Mouse (Mus musculus): Measurements from ENCODE around the gene Armc6. TPM values are rescaled to one million over a fixed set of nuclear protein-coding genes. Genes with fewer than 3 reads are reported as not detected.
A peak's percentile ranks its signal among the peaks of the same experiment; 100 is the strongest.

The Armc6 gene
- polyA plus RNA-seq, 1 experiment from 2014 or later, result 27.6 TPM

DNA sequence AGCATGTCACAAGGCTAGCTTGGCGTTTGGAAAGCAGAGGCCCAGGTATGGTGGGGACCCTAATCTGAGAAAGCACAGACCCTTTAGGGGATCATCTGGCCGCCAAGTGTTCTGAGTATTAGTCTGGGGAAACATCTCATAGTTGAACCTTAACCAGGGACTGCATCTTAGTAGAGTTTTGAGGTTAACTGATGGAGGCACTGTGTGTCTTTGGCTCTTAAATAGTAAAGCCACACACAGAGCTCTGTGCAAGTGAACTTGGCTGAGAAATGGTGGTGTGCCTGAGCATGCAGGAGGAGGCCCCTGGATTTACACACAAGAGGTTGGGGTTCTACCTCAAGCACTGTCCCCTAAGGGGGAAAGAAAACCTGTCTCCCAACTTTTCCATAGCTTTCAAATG, 56.0 kb downstream of the Armc6 start:
- Histone ChIP-seq H3K9me3 (replicated peaks) (no peaks in the 10 kb centered on the region), H3K4me1 (peaks cover 30% of the 10 kb centered on the region), H3K27ac (no peak overlapping the region), H3K4me3 (no peak overlapping the region), H3K27me3 (ENCODE audit: low read depth, poor library complexity, severe bottlenecking) (no peaks in the 10 kb centered on the region), H3K36me3 (peaks cover 78% of the 10 kb centered on the region)
- 86% methylated on average over 2 of the region's 2 CpGs for WGBS
- no peak for DNase-seq (ENCODE audit: low spot score)

DNA sequence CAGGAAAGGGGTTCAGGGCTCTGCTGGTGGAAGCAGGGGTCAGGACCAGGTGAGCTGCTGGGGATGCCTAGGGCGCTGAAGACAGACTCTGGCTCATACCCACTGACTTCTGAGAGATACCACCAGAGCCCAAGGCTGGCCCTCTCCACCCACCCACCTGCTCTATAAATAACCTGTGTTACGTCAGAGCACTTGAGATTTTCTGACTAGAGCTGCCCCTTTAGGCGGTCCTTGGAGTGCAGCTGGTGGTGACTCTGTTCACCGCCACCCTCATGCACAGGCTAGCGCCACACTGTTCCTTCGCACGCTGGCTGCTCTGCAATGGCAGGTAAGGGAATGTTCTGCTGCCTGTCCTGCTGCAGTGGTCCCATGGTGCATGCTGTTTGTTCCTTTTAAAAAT, 60.2 kb downstream of the Armc6 start:
- 90% methylated on average over 7 of the region's 7 CpGs for WGBS
- H3K4me3 ChIP-seq, result peak overlapping the region; percentile 10; the same call in 1 of the 2 replicates
- no peak overlapping the region for H3K27ac ChIP-seq
- no peak for DNase-seq (ENCODE audit: low spot score)
- peaks cover 43% of the 10 kb centered on the region for H3K36me3 ChIP-seq
- H3K9me3 ChIP-seq (replicated peaks), result no peaks in the 10 kb centered on the region
- peaks cover 21% of the 10 kb centered on the region for H3K4me1 ChIP-seq
- no peaks in the 10 kb centered on the region for H3K27me3 ChIP-seq (ENCODE audit: low read depth, poor library complexity, severe bottlenecking)

DNA sequence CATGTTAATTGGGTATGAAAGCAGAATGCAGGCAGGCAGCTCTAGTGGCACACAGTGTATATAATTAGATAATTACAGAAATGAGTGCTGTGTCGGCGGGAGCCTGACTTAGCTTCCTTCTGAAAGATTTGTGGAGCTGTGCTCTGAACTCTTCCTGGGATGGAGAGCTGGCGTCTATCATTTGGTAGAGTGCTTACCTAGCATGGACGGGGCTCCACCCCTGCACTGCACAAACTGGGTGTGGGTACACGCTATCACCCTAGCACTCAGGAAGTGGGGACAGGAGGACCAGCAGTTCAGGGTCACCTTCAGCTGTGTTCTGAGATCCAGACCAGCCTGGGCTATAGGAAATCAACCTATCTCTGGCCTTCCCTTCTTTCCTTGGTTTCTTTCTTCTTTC, 60.9 kb downstream of the Armc6 start:
- peaks cover 21% of the 10 kb centered on the region for H3K4me1 ChIP-seq
- H3K27ac ChIP-seq, result no peak overlapping the region
- WGBS, result 85% methylated on average over 5 of the region's 5 CpGs
- no peaks in the 10 kb centered on the region for H3K9me3 ChIP-seq (replicated peaks)
- DNase-seq (ENCODE audit: low spot score), result no peak
- H3K27me3 ChIP-seq (ENCODE audit: low read depth, poor library complexity, severe bottlenecking), result no peaks in the 10 kb centered on the region
- peaks cover 36% of the 10 kb centered on the region for H3K36me3 ChIP-seq
- H3K4me3 ChIP-seq, result 0 out of 2 replicates have a peak overlapping the region, but pooled peaks have one; percentile 76

GRCm38 (mm10) chr8:70172043-70172681, 62.1 kb downstream of the Armc6 start, which contains the start of gene Tmem161a:
TSS of gene Tmem161a (plus strand) at chr8:70172356.
- Histone ChIP-seq H3K27ac (peak within 1 kb of the TSS; percentile 84), H3K9me3 (replicated peaks) (no peaks in the 10 kb centered on the region), H3K4me1 (peaks cover 21% of the 10 kb centered on the region), H3K4me3 (peak within 1 kb of the TSS; percentile 76), H3K27me3 (ENCODE audit: low read depth, poor library complexity, severe bottlenecking) (peaks cover 4% of the 10 kb centered on the region), H3K36me3 (peaks cover 25% of the 10 kb centered on the region)
- peak; percentile 85 for DNase-seq (ENCODE audit: low spot score)
- WGBS, result 3% methylated on average over 27 of the region's 27 CpGs

- Histone ChIP-seq H3K4me1 (peaks cover 30% of the 10 kb centered on the region), H3K27ac (0 out of 2 replicates have a peak overlapping the region, but pooled peaks have one; percentile 84), H3K4me3 (no peak overlapping the region; the same call in 1 of the 2 replicates), H3K9me3 (replicated peaks) (no peaks in the 10 kb centered on the region), H3K27me3 (ENCODE audit: low read depth, poor library complexity, severe bottlenecking) (peaks cover 13% of the 10 kb centered on the region), H3K36me3 (peaks cover 16% of the 10 kb centered on the region)
- 89% methylated on average over 7 of the region's 7 CpGs for WGBS
- DNase-seq (ENCODE audit: low spot score), result no peak
Measured at GRCm38 (mm10) chr8:70171240-70171639, 63.0 kb downstream of the Armc6 start.

GRCm38 (mm10) chr8:70170748-70171147, 63.5 kb downstream of the Armc6 start:
- Histone ChIP-seq H3K36me3 (peaks cover 15% of the 10 kb centered on the region), H3K27ac (no peak overlapping the region), H3K4me1 (peaks cover 35% of the 10 kb centered on the region), H3K27me3 (ENCODE audit: low read depth, poor library complexity, severe bottlenecking) (peaks cover 18% of the 10 kb centered on the region), H3K9me3 (replicated peaks) (no peaks in the 10 kb centered on the region), H3K4me3 (no peak overlapping the region)
- DNase-seq (ENCODE audit: low spot score), result no peak
- WGBS, result 86% methylated on average over 3 of the region's 3 CpGs

Other genes starting within 250 kb of the Armc6 start
- gene Gatad2a, start 238.1 kb downstream of the Armc6 start, polyA plus RNA-seq (2016; fragmentation: Nextera tagmentation; extraction: Ambion mirVana), result 58.9 and 69.2 TPM in 2 replicates
- gene Mau2, start 191.7 kb downstream of the Armc6 start, polyA plus RNA-seq (2016; fragmentation: Nextera tagmentation; extraction: Ambion mirVana), result 59.5 and 66.7 TPM in 2 replicates
- 53.5 and 60.7 TPM in 2 replicates for gene Sugp1, start 191.7 kb downstream of the Armc6 start, polyA plus RNA-seq (2016; fragmentation: Nextera tagmentation; extraction: Ambion mirVana)
- 0.59 and 0.73 TPM in 2 replicates for gene Tm6sf2, start 161.5 kb downstream of the Armc6 start, polyA plus RNA-seq (2016; fragmentation: Nextera tagmentation; extraction: Ambion mirVana)
- 0.04 TPM in 1 of 2 replicates, not detected in the other for gene Hapln4, start 151.0 kb downstream of the Armc6 start, polyA plus RNA-seq (2016; fragmentation: Nextera tagmentation; extraction: Ambion mirVana)
- gene Ncan, start 113.6 kb downstream of the Armc6 start, polyA plus RNA-seq (2016; fragmentation: Nextera tagmentation; extraction: Ambion mirVana), result 0.29 and 0.61 TPM in 2 replicates
- gene Nr2c2ap, start 103.1 kb downstream of the Armc6 start, polyA plus RNA-seq (2016; fragmentation: Nextera tagmentation; extraction: Ambion mirVana), result 29.6 and 35.9 TPM in 2 replicates
- gene Rfxank, start 95.3 kb downstream of the Armc6 start, polyA plus RNA-seq (2016; fragmentation: Nextera tagmentation; extraction: Ambion mirVana), result 20.1 and 27.9 TPM in 2 replicates
- 45.3 and 49.8 TPM in 2 replicates for gene Borcs8, start 95.0 kb downstream of the Armc6 start, polyA plus RNA-seq (2016; fragmentation: Nextera tagmentation; extraction: Ambion mirVana)
- gene Mef2b, start 94.8 kb downstream of the Armc6 start, polyA plus RNA-seq (2016; fragmentation: Nextera tagmentation; extraction: Ambion mirVana), result 0.29 and 0.60 TPM in 2 replicates
- 79.8 and 85.0 TPM in 2 replicates for gene Tmem161a, start 62.1 kb downstream of the Armc6 start, polyA plus RNA-seq (2016; fragmentation: Nextera tagmentation; extraction: Ambion mirVana)
- 2.8 and 3.6 TPM in 2 replicates for gene Slc25a42, start 22.2 kb downstream of the Armc6 start, polyA plus RNA-seq (2016; fragmentation: Nextera tagmentation; extraction: Ambion mirVana)
- gene Sugp2, start 240 bp downstream of the Armc6 start, polyA plus RNA-seq (2016; fragmentation: Nextera tagmentation; extraction: Ambion mirVana), result 39.7 and 51.4 TPM in 2 replicates
- gene Homer3, start 48.4 kb upstream of the Armc6 start, polyA plus RNA-seq (2016; fragmentation: Nextera tagmentation; extraction: Ambion mirVana), result 139 and 151 TPM in 2 replicates
- 58.9 and 59.4 TPM in 2 replicates for gene Ddx49, start 68.0 kb upstream of the Armc6 start, polyA plus RNA-seq (2016; fragmentation: Nextera tagmentation; extraction: Ambion mirVana)
- gene Cope, start 68.1 kb upstream of the Armc6 start, polyA plus RNA-seq (2016; fragmentation: Nextera tagmentation; extraction: Ambion mirVana), result 293 and 321 TPM in 2 replicates
- gene Cers1, start 81.3 kb upstream of the Armc6 start, polyA plus RNA-seq (2016; fragmentation: Nextera tagmentation; extraction: Ambion mirVana), result 3.2 and 4.6 TPM in 2 replicates
- 7.9 and 13.8 TPM in 2 replicates for gene Gdf1, start 95.4 kb upstream of the Armc6 start, polyA plus RNA-seq (2016; fragmentation: Nextera tagmentation; extraction: Ambion mirVana)
- 25.6 and 26.7 TPM in 2 replicates for gene Upf1, start 118.8 kb upstream of the Armc6 start, polyA plus RNA-seq (2016; fragmentation: Nextera tagmentation; extraction: Ambion mirVana)
- gene Comp, start 139.1 kb upstream of the Armc6 start, polyA plus RNA-seq (2016; fragmentation: Nextera tagmentation; extraction: Ambion mirVana), result 0.08 and 0.35 TPM in 2 replicates
- gene Crtc1, start 205.1 kb upstream of the Armc6 start, polyA plus RNA-seq (2016; fragmentation: Nextera tagmentation; extraction: Ambion mirVana), result 20.1 and 23.2 TPM in 2 replicates
- gene Klhl26, start 242.5 kb upstream of the Armc6 start, polyA plus RNA-seq (2016; fragmentation: Nextera tagmentation; extraction: Ambion mirVana), result 24.1 and 29.0 TPM in 2 replicates